Mouse (Mus musculus): ENCODE results near the gene Rgs5. TPM values are rescaled to one million over a fixed set of nuclear protein-coding genes. Genes with fewer than 3 reads are reported as not detected.

Gene Rgs5
- not detected in 2 replicates for polyA plus RNA-seq (2012)

DNA sequence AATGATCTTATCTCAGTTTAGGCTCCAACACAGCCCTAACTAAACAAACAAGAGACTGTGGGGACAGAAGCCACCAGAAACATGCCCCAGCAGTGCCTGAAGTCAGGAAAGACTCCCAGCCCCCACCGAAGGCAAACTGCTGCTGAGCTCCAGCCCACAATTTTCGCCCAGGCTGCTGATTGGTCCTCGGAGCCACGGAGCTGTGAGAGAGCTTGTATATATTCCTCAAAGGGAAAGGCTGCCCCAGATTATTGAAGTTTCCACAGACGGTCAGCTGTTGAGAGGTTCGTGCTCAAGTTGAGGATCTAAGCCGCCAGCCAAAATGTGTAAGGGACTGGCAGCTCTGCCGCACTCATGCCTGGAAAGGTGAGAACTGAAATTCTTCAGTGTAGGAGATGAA lies at the start of gene Rgs5:
Gene Rgs5 (plus strand): TSS at position 246 of the 400 bp plus-strand sequence.

Other genes starting within 250 kb of the Rgs5 start
- gene Nuf2, start 124.0 kb upstream of the Rgs5 start, polyA plus RNA-seq (2012): 1.7 and 2.3 TPM in 2 replicates
- not detected in 2 replicates for gene Rgs4, start 92.1 kb downstream of the Rgs5 start, polyA plus RNA-seq (2012)